Mouse (Mus musculus) spleen, adult 2 months (tissue): Measurements from ENCODE around the gene Gm45233.

Experiments
- CTCF ChIP-seq: fragments of 200-500 bp; IDR thresholded peaks from 2 replicates; pipeline ENCODE4 v1.5.1; 2011; ENCODE audit warnings: mild to moderate bottlenecking, inconsistent platforms; ENCODE audit not compliant: insufficient read depth, insufficient read length, insufficient replicate concordance; ENCODE audit errors: extremely low read depth
- POLR2A ChIP-seq: fragments of 200-500 bp; IDR thresholded peaks from 2 replicates; pipeline ENCODE4 v1.6.1; 2011; ENCODE audit warnings: low read depth, low read length, inconsistent platforms

DNA sequence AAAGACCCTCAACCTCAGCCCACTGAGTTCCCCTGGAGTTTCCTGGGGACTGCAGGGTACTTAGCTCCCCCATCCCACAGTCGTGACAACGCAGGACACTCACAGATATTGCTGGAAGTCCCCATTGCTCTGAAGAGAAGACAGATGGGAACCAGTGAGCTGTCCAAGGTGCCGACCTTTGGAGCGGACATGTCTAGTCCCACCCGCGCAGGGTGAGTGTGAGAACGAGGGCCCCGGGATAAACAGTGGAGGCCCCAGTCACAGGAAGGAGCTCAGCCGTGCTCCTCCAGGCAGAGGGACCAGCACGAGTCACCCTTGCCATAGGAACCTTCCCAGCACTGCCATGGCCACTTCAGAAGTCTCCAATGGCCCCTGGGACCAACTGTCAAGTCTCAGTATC lies 39.3 kb downstream of the Gm45233 start:
- TF ChIP-seq POLR2A, result no peak
- TF ChIP-seq CTCF, result no peak
